26 mouse cellular contexts compared by ENCODE assay signal in the genomic region with DNA sequence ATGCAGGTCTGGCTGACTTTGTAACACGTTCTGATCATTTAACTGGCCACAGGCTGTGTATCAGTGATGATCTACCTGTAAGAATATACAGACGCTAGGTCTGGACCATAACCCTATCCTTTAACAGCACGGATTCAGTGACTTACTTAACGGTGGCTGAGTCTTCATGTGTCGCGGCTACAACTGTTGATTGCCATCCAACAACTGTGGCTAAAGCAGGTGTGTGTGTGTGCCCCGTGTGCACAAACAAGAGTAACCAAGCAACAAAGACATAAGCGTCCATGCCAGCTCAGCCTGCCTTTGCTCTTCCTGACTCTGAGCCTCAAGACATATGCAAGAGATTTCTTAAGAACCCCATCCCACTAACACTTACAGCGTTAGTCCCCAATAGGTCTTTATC.
"Had no signal": no experiment of that assay in that cellular context is flagged by ENCODE, and none has a peak within 500 bp of the region (broad histone marks: within the 10 kb centered on the region; RNA-seq: fewer than 3 reads in every experiment).

No protein-coding gene starts in this region.

- H3K36me3 ChIP-seq: embryonic facial prominence, embryonic 10.5 days; embryonic facial prominence, embryonic 12.5 days; embryonic facial prominence, embryonic 13.5 days; embryonic facial prominence, embryonic 15.5 days; forebrain, embryonic 10.5 days; forebrain, embryonic 15.5 days had no signal

- H3K4me3 ChIP-seq: embryonic facial prominence, embryonic 10.5 days; embryonic facial prominence, embryonic 12.5 days; embryonic facial prominence, embryonic 13.5 days; embryonic facial prominence, embryonic 15.5 days; erythroblast, embryonic 14.5 days; forebrain, embryonic 10.5 days; forebrain, embryonic 13.5 days; forebrain, embryonic 15.5 days; gastrocnemius, adult 2 months; heart, adult 2 months had no signal

- H3K27me3 ChIP-seq: embryonic facial prominence, embryonic 12.5 days; embryonic facial prominence, embryonic 13.5 days; embryonic facial prominence, embryonic 15.5 days; forebrain, embryonic 13.5 days; forebrain, embryonic 15.5 days had no signal

- ATAC-seq: forebrain, embryonic 13.5 days; forebrain, embryonic 14.5 days; forebrain, embryonic 15.5 days; forebrain, embryonic 16.5 days; forebrain, postnatal 0 days had no signal

- H3K27ac ChIP-seq: embryonic facial prominence, embryonic 10.5 days; embryonic facial prominence, embryonic 12.5 days; embryonic facial prominence, embryonic 13.5 days; embryonic facial prominence, embryonic 15.5 days; forebrain, embryonic 10.5 days; forebrain, embryonic 13.5 days; forebrain, embryonic 15.5 days; gastrocnemius, adult 2 months; heart, adult 2 months had no signal

- H3K9me3 ChIP-seq: embryonic facial prominence, embryonic 10.5 days; embryonic facial prominence, embryonic 12.5 days; embryonic facial prominence, embryonic 13.5 days; embryonic facial prominence, embryonic 15.5 days; forebrain, embryonic 10.5 days; forebrain, embryonic 13.5 days; forebrain, embryonic 15.5 days had no signal

- H3K9ac ChIP-seq: embryonic facial prominence, embryonic 12.5 days; embryonic facial prominence, embryonic 13.5 days; embryonic facial prominence, embryonic 15.5 days; forebrain, embryonic 13.5 days; forebrain, embryonic 15.5 days; forebrain, postnatal 0 days had no signal

- H3K4me2 ChIP-seq: embryonic facial prominence, embryonic 12.5 days; embryonic facial prominence, embryonic 13.5 days; embryonic facial prominence, embryonic 15.5 days; forebrain, embryonic 13.5 days; forebrain, embryonic 15.5 days had no signal

- DNase-seq: cerebellum, adult 2 months; cerebellum, adult 8-10 months; cerebellum, adult 9-10 months; cerebellum, adult 9-11 months; cerebellum, postnatal 10 days; cerebellum, postnatal 14 days; cerebellum, postnatal 36 days; embryo, embryonic 11 days; forebrain, postnatal 0 days; gastrocnemius, adult 2 months; gastrocnemius, postnatal 10 days; gastrocnemius, postnatal 14 days; gastrocnemius, postnatal 25 days; gastrocnemius, postnatal 36 days; heart, adult 18-20 months; heart, adult 2 months had no signal
